Mouse (Mus musculus) adrenal gland, adult 18-20 months (tissue): Measurements from ENCODE around the gene Wfdc1. TPM values are rescaled to one million over a fixed set of nuclear protein-coding genes. Genes with fewer than 3 reads are reported as not detected.

Source experiments
- DNase-seq, 2 experiments: peaks; one replicate each; pipeline ENCODE4 v3.0.0; 2021 to 2022; ENCODE audit warnings: low spot score in 2 of 2
- total RNA-seq, 2 experiments: library from RNA; stranded (reverse); gene quantifications; 1 replicate in 1 of 2; 2 replicates in 1 of 2; pipeline ENCODE4 v1.2.3; 2021

Wfdc1 gene
- total RNA-seq, 2 experiments from 2014 or later = 8.9 to 12.2 TPM

- DNase-seq = no peak
These were observed 28.8 kb upstream of the Wfdc1 start for GRCm38 (mm10) chr8:119637381-119637780.

- DNase-seq = no peak
These were observed 27.9 kb upstream of the Wfdc1 start for GRCm38 (mm10) chr8:119638261-119638660.

DNA sequence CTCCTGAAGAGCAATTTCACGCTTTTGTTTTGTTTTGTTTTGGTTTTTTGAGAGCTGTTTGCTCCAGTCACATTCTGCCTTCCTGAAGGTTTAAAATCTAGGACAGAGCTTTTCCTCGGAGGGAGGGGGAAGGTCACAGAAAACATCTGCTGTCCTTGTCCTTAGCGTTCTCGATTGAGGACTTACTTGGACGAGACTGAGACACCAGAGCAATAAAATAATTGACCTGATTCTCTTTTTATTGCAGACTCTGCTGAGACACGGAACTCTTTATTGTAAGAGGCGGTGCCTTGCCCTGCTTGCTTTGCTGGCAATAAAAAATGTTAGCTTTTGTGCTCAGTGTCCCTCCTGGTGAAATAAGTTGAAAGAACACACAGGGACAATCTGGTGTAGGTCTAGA, 26.4 kb upstream of the Wfdc1 start:
- no peak for DNase-seq

GRCm38 (mm10) chr8:119641058-119641457, 25.1 kb upstream of the Wfdc1 start:
- DNase-seq = peak in 1 of 2 experiments; percentile 46

DNA sequence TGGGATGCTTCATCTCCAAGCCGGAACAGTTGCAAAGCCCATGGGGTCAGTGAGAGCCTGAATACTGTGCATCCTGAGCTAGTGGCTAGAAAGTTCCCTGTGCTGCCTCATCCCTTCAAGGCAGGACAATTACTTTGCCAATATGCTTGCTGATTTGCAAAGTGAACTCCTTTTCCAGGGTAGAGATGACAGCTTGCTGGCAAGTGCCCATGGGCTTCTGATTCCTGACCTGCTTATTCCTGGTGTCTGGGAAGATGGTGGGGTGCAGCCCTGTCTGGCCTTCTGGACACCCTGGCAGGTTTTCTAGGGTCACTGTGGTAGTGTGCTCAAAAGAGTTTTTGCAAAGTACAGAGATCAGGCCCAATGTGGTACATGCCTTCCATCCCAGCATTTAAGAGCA, 23.2 kb upstream of the Wfdc1 start:
- no peak for DNase-seq

DNA sequence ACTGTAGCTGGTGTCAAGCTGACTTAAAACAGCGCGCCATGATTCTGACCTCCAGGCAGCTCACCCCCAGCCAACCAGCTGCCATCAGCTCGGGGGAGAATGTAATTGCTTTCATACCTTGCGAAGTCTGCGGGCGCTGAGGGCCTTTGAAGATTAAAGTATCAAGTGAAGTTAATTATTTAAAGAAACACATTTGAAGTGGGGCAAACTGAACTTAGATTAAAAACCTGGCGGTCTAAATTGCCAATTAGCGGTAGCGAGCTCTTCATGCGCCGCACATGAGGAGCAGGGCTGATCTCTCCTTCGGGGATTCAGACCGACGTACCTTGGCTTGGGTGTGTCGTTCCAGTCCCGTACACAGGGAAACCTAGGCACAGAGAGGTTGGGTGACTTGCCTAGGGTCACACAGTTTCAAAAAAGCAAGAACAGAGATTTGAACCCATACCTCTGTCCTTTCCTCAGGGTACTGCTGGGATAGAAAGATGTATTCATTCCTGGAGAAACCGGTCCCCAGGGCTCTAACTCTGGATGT, 21.7 kb upstream of the Wfdc1 start:
- no peak for DNase-seq

DNA sequence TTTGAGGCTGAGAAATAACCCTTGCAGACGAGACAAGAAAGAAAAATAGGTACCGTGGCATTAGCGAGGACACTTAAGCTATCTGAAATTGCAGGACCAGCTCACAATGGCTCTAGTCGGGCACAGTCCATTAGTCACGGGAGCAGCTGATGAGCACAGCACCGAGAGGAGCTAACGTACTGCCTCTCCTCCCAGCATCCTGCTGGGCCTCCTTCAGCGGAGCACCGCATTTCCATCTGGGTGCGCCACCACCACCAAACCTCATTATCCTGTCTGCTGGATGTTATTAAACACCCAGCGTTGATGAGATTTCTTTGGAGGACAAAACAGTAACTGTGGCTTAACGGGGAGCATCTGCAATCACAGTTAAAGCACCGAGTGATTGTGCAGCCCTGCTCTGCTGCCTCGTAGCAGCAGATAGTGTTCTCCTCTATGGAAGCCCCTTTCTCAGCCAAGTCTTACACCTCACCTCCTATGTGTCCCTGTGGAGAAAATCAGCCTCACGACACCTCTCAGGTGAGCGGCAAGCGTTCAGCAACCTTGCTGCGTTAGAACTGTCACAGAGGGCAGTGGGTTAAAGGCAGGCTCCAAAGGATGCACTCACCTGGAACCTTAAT, 21.1 kb upstream of the Wfdc1 start:
- DNase-seq = no peak

DNA sequence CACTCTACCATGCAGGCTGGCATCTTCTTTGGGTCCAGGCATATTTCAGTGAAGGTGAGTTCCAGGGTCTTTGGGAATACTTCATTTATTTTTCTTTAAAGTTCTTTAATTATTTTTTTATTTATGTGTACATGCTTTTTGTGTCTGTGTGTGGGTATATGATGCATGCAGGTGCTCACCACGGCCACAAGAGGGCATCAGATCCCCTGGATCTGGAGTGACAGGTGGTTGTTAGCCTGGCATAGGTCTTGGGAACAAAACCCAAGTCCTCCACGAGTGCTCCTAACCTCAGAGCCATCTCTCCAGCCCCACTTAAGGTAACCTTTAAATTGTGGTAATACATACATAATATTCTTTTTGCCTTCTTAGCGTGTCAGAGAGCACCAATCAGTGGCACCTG, 20.0 kb upstream of the Wfdc1 start:
- no peak for DNase-seq

DNA sequence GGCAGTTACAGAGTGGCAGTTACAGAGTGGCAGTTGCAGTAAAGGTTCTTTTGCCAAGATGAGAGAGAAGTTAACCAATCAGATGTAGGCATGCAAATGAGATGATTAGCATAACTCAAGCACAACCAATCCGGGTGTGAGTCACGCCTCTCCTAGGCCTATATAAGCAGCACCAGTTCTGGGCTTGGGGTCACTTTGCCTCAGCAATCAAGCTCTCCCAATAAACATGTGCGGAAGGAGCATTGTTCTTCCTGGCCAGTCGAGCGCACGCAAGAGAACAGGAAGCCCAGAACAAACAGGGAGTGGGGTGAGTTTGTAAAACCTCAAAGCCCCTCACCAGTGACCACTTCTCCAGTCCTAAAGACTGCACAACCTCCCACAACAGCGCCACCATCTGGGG, 19.3 kb upstream of the Wfdc1 start:
- DNase-seq = no peak

GRCm38 (mm10) chr8:119651324-119651723, 14.8 kb upstream of the Wfdc1 start:
- DNase-seq = peak in 1 of 2 experiments; percentile 35

- DNase-seq = peak in 1 of 2 experiments; percentile 52
These were observed 9.3 kb upstream of the Wfdc1 start for GRCm38 (mm10) chr8:119656709-119657464.

GRCm38 (mm10) chr8:119661081-119661480, 5.1 kb upstream of the Wfdc1 start:
- peak; percentile 52 to 53 for DNase-seq

- DNase-seq = no peak
These were observed 4.3 kb upstream of the Wfdc1 start for GRCm38 (mm10) chr8:119661892-119662291.

GRCm38 (mm10) chr8:119663440-119663839, 2.7 kb upstream of the Wfdc1 start:
- DNase-seq = no peak

DNA sequence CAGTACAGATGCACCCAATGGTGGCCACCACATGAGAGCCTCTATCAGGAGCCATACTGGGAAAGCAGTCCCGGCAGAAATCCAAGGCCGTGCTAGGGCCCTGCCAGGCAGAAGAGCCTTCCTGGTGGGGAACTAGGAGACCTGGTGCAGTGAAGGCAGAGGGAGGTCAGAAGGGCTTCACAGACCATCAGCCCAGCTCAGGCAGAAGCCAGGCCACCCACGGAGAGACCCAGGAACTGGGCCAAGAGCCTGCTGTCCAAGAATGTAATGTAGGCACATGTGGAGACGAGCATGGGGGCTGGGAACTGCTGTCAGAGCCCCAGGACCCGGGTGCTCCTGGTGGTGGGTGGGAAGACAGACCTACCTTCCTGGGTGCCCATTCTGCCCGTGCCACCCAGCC, 895 bp upstream of the Wfdc1 start:
- no peak for DNase-seq

DNA sequence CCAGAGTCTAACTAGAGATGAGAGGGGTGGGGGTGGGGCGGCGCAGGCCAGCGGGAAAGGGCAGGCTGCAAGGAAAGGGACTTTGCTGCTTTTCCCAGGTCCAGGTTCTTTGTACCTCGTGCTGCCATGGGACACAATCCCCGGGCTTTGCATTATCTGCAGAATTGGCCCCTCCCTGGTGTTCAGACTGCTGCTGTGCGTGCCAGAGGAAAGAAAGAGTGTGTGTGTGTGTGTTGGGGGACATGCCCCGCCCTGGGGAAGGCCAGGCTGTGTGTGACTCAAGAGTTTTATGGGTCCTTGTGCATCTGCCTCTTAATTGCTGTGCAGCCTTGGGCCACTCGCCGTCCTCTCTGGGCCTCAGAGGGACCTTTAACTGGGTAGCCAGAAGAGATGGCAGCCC, 2.3 kb downstream of the Wfdc1 start:
- DNase-seq = no peak

DNA sequence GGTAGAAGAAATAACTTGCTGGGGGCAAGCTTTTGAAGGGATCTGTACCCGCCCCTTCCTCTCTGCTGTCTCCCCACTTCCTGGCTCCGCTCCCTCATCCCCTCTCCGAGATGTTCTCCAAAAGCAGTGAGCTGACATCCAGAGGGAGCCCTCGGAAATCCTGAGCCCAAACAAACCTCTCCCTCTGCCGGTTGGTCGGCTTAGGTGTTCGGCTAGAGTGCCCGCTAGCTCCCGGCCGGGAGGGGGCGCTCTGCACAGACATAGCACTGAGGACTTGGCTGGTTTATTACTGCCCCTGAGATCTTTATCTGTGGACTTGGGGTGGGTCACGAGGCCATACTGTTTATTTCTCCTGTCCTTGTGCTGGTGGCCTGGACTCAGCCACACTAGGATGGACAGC, 3.1 kb downstream of the Wfdc1 start:
- no peak for DNase-seq

DNA sequence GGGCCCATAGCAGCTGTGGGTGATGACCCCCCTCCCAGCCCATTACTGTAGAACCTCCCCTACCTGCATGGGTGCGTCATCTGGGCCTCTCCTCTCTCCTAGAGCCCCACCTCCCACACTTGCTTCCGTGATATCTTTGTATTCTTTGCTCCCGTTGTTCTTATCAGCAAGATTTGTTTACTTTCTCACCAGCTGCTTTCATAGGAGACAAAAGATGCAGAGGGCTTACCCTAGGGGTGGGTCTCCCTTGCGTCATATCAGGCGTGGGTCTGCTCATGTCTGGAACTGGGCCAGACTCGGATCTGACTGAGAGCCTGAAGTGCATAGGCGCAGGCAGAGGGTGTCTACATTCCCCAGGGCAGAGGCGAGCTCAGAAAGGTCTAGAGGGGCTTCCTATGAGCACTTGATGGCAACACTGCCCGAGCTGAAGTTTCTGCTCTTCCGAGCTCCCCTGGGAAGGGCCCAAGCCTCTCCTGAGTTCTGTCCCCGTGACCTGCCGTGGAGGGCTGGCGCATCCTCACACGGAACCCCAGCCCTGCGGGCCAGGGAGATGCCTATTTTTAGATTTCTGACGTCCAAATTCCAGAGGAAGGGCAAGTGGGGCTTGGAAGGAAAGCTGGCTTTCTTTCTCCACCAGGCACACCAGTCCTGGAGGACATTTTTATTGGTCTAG, 4.4 kb downstream of the Wfdc1 start:
- DNase-seq = no peak

- no peak for DNase-seq
These were observed 7.9 kb downstream of the Wfdc1 start for GRCm38 (mm10) chr8:119673976-119674555.

DNA sequence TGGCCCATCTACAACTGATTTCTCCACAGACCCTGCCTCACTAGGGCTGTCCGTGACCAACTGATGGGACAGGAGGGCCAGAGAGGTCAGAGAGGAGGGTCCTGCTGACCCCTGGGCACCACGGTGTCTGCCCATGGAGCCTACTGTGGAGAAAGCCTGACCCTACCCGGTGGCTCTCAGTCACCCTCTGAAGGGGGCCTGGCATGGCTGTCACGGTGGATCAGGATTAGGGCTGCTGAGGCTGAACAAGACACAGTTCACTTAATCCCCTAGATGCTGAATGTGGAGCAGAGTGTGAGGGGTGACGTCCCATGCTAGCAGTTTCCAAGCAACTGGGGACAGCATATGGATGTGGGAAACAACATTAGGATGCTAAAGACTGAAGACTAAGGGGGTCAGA, 9.3 kb downstream of the Wfdc1 start:
- DNase-seq = no peak

DNA sequence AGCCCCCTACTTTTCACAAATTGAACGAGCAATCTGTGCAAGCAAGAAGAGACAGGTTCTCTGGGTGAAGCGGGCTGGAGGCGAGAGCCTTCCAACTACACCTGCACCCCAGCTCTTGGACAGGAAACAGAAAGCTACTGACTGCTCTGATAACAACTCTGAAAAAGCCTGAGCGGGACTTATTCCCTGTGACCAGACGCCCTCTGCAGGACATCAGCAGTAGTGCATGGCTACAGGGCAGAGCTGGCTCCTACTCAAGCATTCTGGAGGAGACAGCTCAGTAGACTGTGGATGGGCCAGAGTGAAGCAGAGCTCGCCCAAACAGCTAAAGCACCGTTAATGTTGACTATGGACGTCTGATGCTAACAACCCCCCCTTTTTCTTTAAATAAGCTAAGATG, 10.2 kb downstream of the Wfdc1 start:
- peak; percentile 92 to 93 for DNase-seq
